Mouse (Mus musculus): ENCODE measurements around the gene Bst2.

Gene Bst2

DNA sequence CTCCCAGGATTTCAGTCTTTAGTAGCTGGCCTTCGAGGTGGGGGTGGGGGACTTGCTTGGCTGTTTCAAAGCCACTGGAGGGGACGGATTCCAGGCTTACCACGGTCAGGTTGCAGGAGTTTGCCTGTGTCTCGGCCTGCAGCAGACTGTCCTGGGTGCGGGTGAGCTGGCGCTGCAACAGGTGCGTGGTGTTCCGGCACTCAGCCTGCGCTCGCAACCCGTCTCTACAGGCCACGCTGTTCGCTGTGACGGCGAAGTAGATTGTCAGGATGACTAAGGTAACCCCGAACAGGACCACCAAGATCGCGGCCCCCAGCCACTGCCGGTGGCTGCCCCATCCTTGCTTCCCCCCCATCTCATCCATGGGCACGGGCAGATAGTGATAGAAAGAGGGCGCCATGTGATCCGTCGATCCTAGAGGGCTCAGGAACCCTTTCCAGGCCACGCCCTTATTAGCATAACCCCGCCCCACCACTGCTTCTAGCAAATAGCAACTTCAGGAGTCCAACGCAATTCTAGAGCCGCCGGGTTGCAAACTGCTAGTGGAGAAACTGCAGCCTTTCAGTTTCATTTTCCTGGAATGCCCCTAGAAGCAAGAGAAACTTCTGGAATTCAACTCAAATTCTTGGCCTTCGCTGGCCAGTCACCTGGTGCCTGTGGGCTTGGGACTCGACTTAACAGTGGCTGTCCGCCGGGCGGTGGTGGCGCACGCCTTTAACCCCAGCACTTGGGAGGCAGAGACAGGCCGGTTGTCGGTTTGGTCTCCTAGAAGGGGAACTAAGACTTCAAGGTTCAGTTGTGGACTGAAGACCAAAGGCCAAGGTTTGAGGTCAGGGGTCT lies at the start of gene Bst2:
Gene Bst2, minus strand, starts transcription at position 429 of the 840 bp plus-strand sequence.
- DNase-seq (ENCODE audit: low read depth, low spot score) = peak; percentile 43

DNA sequence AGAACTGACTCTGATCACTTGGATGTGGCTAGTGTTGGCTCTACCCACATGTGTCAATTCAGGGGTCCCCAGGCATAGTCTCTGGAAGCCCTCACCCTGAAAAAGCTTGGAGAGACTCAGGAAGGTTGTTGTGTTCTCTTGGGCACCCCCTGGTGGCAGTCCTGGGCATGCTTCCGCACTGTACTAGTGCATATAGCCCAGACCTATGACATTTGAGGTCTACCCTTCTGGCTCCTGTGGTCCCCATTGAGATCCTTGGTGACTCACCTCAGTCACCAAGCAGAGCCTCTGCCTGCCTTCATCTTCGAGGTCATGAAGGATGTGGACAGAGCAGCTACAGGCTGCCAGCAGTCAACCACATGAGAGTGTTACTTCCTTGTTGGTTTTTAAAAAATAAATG lies 49.6 kb upstream of the Bst2 start:
- no peak for DNase-seq (ENCODE audit: low read depth, low spot score)

DNA sequence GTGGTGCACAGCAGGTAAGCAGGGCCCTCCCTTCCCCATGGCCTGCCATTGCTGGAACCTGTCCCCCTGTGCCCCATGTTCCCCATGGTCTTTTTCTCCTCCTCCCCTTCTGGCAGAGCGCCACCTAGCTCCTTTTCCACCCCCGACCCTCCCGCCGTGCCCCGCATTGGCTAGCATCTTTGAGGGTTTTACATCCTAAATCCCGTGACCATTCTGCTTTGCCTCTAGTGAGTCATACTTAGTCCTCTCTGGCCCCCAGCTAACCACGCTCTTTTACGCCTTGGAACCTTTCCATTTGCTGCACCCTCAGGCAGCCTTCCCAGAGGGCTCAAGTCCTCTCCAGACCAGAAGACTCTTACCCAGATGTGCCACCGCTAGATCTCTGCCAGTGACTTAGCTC lies 42.9 kb upstream of the Bst2 start:
- no peak for DNase-seq (ENCODE audit: low read depth, low spot score)

DNA sequence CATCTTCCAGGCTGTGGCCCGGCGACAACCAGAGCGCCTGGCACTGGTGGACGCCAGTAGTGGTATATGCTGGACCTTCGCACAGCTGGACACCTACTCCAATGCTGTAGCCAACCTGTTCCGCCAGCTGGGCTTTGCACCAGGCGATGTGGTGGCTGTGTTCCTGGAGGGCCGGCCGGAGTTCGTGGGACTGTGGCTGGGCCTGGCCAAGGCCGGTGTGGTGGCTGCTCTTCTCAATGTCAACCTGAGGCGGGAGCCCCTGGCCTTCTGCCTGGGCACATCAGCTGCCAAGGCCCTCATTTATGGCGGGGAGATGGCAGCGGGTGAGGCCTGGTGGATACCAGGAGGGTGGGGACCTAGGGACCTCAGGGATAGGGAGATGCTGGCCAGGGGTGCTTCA lies 42.2 kb upstream of the Bst2 start:
- DNase-seq (ENCODE audit: low read depth, low spot score) = no peak

DNA sequence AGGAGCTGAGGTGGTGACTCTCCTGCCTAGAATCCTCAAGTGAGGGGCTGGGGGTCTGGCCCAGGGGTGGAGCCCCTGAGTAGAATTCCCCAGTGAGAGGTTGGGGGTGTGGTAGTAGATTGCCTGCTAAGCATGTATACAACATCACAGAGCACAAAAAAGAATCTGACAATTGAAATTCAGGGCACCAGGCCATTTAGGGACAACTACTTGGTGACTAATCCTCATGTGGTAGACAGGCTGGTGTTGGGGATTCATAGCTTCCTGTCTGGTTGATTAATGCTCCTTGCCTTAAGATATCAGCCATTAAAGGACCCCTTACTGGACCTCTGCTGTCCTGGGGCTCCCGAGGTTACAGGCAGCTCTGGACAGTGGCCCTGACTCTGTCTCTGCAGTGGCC lies 41.8 kb upstream of the Bst2 start:
- DNase-seq (ENCODE audit: low read depth, low spot score) = no peak

DNA sequence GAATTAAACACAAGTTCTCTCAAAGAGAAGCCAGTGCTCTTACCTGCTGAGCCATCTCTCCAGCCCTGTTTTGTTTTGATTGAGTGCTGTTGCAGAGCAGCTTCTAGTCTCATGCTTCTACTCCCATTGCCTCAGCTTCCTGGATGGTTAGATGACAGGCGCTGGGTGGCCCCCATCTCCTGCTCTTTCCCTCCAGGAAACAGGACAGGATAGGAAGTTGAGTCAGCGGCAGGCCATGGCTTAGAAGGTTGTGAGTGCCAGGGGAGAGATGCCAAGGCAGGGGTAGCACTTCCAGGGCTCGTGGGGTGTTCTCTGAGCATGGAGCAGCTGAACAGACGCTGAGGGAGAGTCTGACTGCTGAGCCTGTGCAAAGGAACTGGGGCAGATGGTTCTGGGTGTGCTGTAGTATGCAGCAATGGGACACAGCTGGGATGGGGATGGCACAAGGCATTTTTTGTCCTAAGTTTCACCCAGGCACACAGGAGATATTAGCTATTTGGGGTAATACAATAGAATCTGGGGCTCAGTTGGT lies 40.7 kb upstream of the Bst2 start:
- no peak for DNase-seq (ENCODE audit: low read depth, low spot score)

DNA sequence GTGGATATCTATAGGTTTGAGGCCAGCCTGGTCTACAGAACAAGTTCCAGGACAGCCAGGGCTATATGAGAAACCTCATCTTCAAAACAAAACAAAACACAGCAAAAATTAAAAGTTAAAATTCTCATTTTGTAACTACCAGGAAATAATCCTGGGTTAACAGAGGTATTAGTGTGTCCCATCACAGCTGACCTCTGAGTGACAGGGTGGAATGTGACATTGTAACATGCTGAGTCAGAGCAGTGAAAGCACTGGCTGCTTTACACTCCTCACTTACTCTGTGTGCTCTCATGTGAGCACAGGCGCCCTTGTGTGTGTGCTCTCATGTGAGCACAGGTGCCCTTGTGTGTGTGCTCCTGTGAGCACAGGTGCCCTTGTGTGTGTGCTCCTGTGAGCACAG lies 37.8 kb upstream of the Bst2 start:
- DNase-seq (ENCODE audit: low read depth, low spot score) = no peak

DNA sequence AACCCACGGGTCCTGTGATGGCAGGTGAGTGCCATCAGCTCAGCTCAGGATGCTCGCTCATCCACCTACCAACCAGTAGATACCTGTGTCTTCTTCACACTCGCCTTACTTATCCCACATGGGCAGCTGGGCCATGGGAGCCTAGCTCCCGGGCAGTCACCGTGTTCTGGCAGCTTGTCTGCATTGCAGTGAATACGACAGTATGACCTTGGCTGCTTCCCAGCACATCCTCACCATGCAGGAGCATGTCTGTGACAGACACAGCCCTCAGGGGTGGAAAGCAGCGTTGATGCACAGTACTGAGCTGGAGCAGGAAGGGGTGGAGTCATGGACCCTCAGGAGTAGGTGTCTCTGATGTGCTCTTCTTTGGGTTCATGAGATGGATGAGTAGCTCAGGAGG lies 37.2 kb upstream of the Bst2 start:
- no peak for DNase-seq (ENCODE audit: low read depth, low spot score)

DNA sequence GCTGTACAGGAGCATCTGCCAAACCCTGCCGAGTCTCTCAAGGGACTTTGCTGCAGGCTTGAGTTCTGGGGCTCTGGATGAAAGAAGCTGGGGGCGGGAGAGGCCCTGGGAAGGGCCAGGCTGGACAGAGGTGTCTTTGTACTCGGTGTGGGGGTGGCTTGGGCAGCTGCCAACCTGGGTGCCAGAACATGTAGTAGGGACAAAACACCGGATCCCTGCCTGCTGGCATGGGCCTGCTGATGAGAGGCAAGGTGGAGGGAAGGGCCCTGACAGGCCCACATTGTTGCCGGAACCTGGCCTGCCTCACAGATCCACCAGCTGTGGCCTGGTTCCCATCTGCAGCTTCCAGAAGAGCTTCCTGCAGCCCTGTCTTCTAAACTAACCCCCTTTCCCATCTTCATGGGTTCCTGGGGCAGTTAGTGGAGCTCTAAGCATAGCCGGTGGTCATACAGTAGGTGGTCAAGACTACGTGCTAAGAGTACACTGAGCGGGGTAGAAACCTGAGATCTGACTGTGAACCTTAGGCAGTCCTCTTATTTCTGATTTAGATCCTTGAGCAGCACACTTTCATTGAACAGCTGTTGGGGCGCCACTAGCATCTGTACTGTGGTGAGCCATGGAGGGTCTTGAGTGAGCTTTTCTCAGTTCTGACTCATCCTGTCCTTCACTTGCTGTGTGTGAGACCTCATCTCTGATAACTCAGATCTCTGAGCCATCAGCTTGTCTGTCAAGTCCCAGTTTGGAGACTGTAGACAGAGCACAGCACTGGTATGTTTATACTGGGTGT lies 35.8 kb upstream of the Bst2 start:
- DNase-seq (ENCODE audit: low read depth, low spot score) = no peak

DNA sequence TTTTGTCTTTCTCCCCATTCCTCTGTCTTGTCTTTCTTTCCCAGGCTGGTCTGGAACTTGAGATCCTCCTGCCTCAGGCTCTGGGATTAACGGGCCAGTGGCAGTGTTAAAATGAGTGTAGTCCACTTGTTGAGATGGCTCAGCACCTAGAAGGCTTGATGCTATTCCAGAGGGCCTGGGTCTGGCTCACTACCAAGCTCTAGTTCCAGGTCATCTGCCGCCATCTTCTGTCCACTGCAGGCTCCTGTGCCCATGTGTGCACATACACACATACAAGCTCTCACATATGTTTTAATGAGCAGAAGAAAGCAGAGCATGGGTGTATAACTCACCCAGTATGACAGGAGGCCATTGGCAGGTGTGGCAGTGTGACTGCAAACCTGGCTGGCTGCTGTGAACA lies 34.8 kb upstream of the Bst2 start:
- DNase-seq (ENCODE audit: low read depth, low spot score) = no peak

DNA sequence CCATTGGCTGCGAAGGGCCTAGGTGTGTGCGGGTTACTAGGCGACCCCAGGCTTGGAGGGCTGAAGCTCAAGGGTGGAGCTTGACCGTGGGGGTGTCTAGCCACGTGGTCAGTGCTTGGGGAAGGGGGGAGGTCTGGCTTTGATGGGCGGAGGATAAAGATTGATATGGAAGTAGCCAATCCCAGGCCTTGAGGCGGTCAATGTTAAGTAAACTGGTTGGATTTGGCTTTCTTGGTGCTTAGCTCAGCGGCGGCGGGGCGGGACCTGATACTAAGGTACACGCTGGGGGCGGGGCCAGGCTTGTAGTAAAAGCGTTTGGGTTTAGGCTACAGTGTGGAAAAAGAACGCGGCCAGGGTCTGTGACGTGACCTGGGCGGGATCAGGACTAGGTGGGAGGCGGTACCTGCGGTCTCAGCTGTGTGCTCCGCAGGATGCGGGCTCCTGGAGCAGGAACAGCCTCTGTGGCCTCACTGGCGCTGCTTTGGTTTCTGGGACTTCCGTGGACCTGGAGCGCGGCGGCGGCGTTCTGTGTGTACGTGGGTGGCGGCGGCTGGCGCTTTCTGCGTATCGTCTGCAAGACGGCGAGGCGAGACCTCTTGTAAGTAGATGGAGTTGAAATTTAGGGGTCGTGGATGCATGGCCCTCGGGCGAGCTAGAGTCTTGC lies 33.2 kb upstream of the Bst2 start:
- DNase-seq (ENCODE audit: low read depth, low spot score) = peak; percentile 90

DNA sequence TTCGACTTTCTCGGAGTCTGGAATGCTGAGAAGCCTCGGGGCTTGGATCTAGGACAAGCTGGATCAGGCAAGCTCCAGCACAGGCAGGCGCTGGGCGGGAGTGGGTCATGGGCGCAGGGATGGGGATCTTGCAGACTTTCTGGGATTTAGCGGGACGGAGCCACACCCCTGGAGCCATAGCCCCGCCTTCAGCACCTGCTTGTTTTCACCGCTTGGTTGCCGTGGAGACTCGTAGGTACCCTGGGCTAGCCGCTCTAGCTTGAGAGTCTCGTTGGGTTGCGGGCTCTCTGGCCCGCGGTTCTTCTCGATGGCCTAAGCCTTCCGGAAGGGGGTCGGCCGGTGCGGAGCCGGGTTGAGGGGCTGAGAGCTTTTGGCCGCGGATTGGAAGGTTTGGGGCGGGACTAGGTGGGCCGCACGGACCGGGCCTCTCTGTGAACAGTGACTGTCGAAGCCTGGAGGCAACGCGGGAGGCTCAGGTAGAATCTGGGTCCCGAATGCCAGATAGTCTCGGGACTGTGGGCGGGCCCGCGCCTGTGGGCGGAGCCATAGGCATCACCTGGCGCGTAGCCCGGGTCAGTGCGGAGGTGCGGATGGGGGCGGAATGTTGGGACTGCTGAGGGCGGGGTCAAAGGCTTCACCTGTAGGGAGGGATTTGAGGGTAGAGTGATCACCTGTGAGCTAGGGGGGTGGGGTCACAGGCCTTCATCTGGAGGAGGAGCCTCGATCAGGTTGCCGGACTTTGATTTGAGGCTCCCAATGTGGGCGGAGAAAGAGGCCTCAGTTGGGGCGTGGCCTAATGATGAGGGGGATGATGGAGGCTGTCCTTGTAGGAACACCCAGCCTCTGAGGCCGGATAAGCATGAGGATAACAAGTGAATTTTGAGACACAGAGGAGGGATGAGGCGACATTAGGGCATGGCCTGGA lies 32.4 kb upstream of the Bst2 start:
- DNase-seq (ENCODE audit: low read depth, low spot score) = peak; percentile 80

DNA sequence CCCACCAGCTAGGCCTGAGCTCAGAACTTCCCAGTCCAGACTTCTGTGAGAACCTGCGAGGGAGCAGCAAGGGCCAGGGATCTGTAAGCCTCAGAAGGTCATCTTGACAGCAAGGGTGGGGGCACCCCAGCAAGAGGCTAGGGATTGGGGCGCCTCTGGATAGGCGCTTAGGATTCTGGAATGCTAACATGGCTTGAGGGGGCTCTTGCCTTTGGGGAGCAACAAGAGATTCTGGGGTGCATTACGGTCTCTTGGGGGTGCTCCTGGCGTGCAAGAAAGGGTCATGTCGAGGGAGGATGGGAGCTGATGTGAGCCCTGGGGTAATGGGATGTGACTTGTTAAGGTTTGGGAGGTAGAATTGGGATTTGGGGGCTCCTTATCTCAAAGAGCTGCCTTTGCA lies 31.7 kb upstream of the Bst2 start:
- no peak for DNase-seq (ENCODE audit: low read depth, low spot score)

DNA sequence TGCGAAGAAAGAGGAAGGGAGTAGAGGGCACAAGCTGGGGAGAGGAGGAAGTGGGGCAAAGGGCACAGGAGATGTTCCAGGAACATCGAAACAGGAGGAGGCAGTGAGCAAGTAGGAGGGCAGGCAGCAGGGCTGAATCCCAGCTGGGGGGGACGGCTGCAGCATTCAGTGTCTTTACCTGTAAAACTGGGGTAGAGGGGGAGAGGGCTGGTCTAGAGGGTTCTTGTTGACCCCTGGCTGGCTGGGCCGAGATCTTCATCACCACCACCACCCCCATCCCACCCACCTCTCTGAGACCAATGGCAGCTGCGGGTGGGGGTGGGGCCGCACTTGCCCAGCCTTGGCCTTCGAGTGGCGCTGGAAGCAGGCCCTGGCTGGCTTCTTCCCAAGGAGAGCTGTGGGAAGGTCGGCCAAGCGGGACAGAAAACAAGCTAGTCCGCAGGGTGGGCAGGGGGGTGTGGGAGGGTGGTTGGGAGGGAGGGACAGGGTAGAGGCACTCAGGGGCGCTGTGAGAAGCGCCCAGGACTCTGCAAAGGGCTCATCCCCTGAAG lies 31.2 kb upstream of the Bst2 start, which contains the start of gene Slc27a1:
Gene Slc27a1, plus strand, starts transcription at position 496 of the 551 bp plus-strand sequence.
- DNase-seq (ENCODE audit: low read depth, low spot score) = no peak

DNA sequence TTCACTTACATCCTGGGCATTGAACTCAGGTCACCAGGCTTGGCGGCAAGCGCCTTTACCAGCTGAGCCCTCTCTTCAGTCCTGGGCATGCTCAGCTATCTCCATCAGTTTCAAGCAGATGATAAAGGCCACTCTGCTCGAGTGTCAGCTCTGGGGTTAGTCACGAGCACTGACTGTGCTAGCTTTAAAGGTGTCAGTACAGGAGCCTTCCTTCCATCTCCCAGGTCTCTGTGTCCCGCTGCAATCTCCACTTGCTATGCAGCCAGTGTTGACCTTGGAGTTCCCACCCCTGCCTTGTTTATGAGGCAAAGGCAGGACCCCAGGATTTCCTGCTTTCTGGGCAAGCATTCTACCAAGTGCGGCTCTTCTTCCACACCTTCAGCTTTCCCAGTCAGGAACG lies 30.3 kb upstream of the Bst2 start:
- no peak for DNase-seq (ENCODE audit: low read depth, low spot score)

DNA sequence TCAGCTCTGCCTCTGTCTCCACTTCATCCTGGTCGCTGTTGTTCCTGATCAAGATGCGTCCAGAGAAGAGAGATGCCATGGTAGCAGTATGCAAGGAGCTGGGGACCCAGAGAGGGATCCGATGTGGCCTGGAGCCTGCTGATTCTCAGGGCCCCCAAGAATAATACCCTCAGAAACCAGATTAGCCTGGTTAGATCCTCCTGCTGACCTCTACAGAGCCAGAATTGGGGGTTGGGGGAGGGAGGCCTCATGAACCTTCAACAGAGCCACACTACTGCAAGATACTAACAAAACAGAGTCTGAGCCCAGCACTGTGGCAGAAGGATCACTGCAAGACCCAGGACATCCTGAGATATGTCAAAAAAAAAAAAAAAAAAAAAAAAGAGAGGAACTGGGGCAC lies 29.2 kb upstream of the Bst2 start, which contains the start of gene Nxnl1:
Gene Nxnl1, minus strand, starts transcription at position 101 of the 400 bp plus-strand sequence.
- DNase-seq (ENCODE audit: low read depth, low spot score) = no peak

DNA sequence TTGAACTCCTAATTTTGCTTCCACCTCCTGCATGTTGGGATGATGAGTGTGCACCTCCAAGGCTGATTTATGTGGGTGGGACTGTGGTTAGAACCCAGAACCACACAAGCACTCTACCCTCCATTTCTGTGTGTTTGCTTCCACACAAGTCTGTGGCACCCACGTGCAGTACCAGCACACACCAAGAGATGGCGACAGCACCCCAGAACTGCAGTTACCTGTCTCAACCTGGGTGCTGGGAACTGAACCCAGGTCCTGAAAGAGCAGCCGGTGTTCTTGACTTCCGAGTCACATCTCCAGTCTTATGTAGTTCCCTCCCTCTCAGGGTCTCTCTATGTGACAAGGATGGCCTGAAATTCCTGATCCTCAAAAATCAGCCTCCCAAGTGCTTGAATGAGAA lies 26.7 kb upstream of the Bst2 start:
- no peak for DNase-seq (ENCODE audit: low read depth, low spot score)

DNA sequence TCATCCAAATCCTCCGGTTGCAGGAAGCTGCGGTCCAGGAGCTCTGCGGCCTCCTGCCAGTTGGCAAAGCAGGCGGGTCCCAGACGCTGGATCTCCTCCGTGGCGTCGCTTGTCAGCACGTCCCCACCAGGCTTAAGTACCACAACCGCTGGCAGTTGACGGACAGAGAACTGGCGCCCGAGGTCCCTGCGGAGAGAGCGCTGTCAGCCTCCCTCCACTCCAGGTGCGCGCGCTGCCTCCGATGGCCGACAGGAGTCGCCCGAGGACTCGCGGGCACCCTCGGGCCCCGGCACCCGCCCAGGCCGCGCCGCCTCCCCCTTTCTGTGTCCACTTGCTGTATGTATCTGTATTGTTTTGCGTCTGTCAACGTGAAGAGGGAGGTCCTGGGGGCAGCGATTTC lies 25.5 kb upstream of the Bst2 start:
- peak; percentile 62 for DNase-seq (ENCODE audit: low read depth, low spot score)

DNA sequence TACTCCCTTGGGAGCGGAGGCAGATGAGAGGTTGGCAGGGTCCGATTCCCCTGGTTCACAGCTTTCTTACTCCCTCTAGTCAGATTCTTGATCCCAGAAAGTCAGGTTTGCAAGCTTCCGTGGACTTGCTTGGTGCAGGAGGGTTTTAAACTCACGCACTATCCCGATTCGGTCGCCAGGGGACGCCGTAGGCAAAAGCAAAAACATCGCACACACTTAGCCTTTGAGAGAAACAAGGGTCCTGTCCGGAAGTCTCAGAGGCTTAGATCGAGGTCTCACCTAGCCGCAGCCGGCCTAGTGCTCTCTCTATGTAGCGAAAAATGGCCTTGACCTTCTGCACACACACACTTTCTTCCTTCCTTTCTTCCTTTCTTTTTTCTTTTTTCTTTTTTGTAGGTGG lies 24.1 kb upstream of the Bst2 start:
- DNase-seq (ENCODE audit: low read depth, low spot score) = peak; percentile 74

DNA sequence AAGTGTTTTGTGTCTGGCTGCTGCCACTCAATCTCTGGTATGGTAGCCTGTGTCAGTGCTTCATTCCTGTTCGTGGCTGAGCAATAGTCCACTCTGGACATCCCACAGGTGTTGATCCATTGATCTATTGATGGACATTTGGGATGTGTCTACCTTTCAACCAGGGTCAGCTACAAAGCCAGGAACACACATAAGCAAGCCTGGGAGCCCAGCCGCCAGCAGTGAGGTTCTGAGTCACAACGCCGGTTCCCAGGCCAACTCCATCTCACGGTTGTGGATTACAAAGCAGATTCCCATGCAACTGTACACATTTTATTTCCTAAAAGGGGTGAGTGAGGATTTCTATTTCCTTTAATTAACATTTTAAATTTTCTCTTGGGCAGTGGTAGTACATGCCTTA lies 23.5 kb upstream of the Bst2 start:
- DNase-seq (ENCODE audit: low read depth, low spot score) = no peak

DNA sequence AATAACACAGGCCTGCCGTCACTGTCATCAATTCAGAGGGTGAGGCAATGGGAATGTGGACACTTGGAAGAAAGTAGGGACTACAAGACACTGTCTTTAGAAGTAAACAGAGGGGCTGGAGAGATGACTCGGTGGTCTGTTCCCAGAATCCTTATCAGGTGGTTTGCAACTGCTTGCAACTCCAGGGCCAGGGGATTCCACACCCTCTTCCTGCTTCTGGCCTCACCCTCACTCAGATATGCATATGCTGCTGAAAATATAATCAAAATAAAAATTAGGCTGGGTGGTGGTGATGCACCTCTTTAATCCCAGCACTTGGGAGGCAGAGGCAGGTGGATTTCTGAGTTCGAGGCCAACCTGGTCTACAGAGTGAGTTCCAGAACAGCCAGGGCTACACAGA lies 22.8 kb upstream of the Bst2 start:
- DNase-seq (ENCODE audit: low read depth, low spot score) = no peak
